Mouse (Mus musculus): ENCODE results near the gene Phox2a. TPM values are rescaled to one million over a fixed set of nuclear protein-coding genes. Genes with fewer than 3 reads are reported as not detected.
A peak's percentile ranks its signal among the peaks of the same experiment; 100 is the strongest.

Phox2a gene
- polyA plus RNA-seq, 1 experiment from 2014 or later: not detected

- Histone ChIP-seq H3K9ac (replicated peaks) (peak overlapping the region; percentile 26; the same call in 1 of the 2 replicates), H3K9me3 (ENCODE audit: low read length) (no peaks in the 10 kb centered on the region), H3K4me1 (ENCODE audit: insufficient read depth) (peaks cover 13% of the 10 kb centered on the region), H3K36me3 (replicated peaks; ENCODE audit: insufficient read depth, low read length) (peaks cover 6% of the 10 kb centered on the region; the same call in 1 of the 2 replicates), H3K27ac (ENCODE audit: low read depth) (no peak overlapping the region), H3K4me2 (ENCODE audit: low read depth, low read length) (peak overlapping the region; percentile 72), H3K4me3 (ENCODE audit: low read depth, low read length) (peak overlapping the region; percentile 40), H3K27me3 (ENCODE audit: insufficient read depth, low read length) (peaks cover 66% of the 10 kb centered on the region)
- DNase-seq (peak; percentile 29), ATAC-seq (peak; percentile 49)
- WGBS (ENCODE audit: insufficient replicate concordance): 2% methylated on average over 68 of the region's 71 CpGs
- TF ChIP-seq CTCF (IDR thresholded peaks at IDR 0.05; ENCODE audit: low read depth) (no peak), EP300 (IDR thresholded peaks at IDR 0.05; ENCODE audit: low read depth) (no peak)
These were observed 3.7 kb downstream of the Phox2a start for GRCm38 (mm10) chr7:101821571-101822501.

GRCm38 (mm10) chr7:101822836-101823757 is 5.0 kb downstream of the Phox2a start:
- Histone ChIP-seq H3K4me3 (ENCODE audit: low read depth, low read length) (no peak overlapping the region), H3K9me3 (ENCODE audit: low read length) (no peaks in the 10 kb centered on the region), H3K27me3 (ENCODE audit: insufficient read depth, low read length) (peaks cover 53% of the 10 kb centered on the region), H3K9ac (replicated peaks) (no peak overlapping the region), H3K36me3 (replicated peaks; ENCODE audit: insufficient read depth, low read length) (peaks cover 10% of the 10 kb centered on the region; the same call in 1 of the 2 replicates), H3K4me2 (ENCODE audit: low read depth, low read length) (no peak overlapping the region), H3K4me1 (ENCODE audit: insufficient read depth) (peaks cover 13% of the 10 kb centered on the region), H3K27ac (ENCODE audit: low read depth) (no peak overlapping the region)
- 50% methylated on average over 32 of the region's 32 CpGs for WGBS (ENCODE audit: insufficient replicate concordance)
- ATAC-seq: no peak
- TF ChIP-seq EP300 (IDR thresholded peaks at IDR 0.05; ENCODE audit: low read depth): no peak
- peak; percentile 44 for TF ChIP-seq CTCF (IDR thresholded peaks at IDR 0.05; ENCODE audit: low read depth)
- peak; percentile 25 for DNase-seq

GRCm38 (mm10) chr7:101823758-101824630 is 5.9 kb downstream of the Phox2a start:
- 87% methylated on average over 18 of the region's 18 CpGs for WGBS (ENCODE audit: insufficient replicate concordance)
- ATAC-seq: no peak

GRCm38 (mm10) chr7:101830373-101830772 is 12.3 kb downstream of the Phox2a start:
- 85% methylated on average over 3 of the region's 3 CpGs for WGBS (ENCODE audit: insufficient replicate concordance)
- ATAC-seq (no peak), DNase-seq (no peak)
- Histone ChIP-seq H3K9me3 (ENCODE audit: low read length) (no peaks in the 10 kb centered on the region), H3K4me1 (ENCODE audit: insufficient read depth) (no peaks in the 10 kb centered on the region), H3K4me3 (ENCODE audit: low read depth, low read length) (no peak overlapping the region), H3K27me3 (ENCODE audit: insufficient read depth, low read length) (no peaks in the 10 kb centered on the region), H3K9ac (replicated peaks) (no peak overlapping the region), H3K27ac (ENCODE audit: low read depth) (no peak overlapping the region), H3K4me2 (ENCODE audit: low read depth, low read length) (no peak overlapping the region), H3K36me3 (replicated peaks; ENCODE audit: insufficient read depth, low read length) (peaks cover 39% of the 10 kb centered on the region)
- 0 out of 2 replicates have a peak, but pooled peaks have one; percentile 15 for TF ChIP-seq CTCF (IDR thresholded peaks at IDR 0.05; ENCODE audit: low read depth)
- no peak for TF ChIP-seq EP300 (IDR thresholded peaks at IDR 0.05; ENCODE audit: low read depth)

More at GRCm38 (mm10) chr7:101823758-101824630, 5.9 kb downstream of the Phox2a start:
- H3K9me3 ChIP-seq (ENCODE audit: low read length): no peaks in the 10 kb centered on the region
- peaks cover 13% of the 10 kb centered on the region for H3K4me1 ChIP-seq (ENCODE audit: insufficient read depth)
- H3K27ac ChIP-seq (ENCODE audit: low read depth): no peak overlapping the region
- peaks cover 11% of the 10 kb centered on the region; the same call in 1 of the 2 replicates for H3K36me3 ChIP-seq (replicated peaks; ENCODE audit: insufficient read depth, low read length)
- no peak overlapping the region for H3K4me3 ChIP-seq (ENCODE audit: low read depth, low read length)
- DNase-seq: no peak
- H3K27me3 ChIP-seq (ENCODE audit: insufficient read depth, low read length): peaks cover 44% of the 10 kb centered on the region
- H3K9ac ChIP-seq (replicated peaks): no peak overlapping the region
- H3K4me2 ChIP-seq (ENCODE audit: low read depth, low read length): no peak overlapping the region
- no peak for TF ChIP-seq CTCF (IDR thresholded peaks at IDR 0.05; ENCODE audit: low read depth)
- no peak for TF ChIP-seq EP300 (IDR thresholded peaks at IDR 0.05; ENCODE audit: low read depth)

- no peak overlapping the region for H3K9ac ChIP-seq (replicated peaks)
- peaks cover 3% of the 10 kb centered on the region; the same call in 1 of the 2 replicates for H3K4me1 ChIP-seq (ENCODE audit: insufficient read depth)
- no peak for DNase-seq
- TF ChIP-seq CTCF (IDR thresholded peaks at IDR 0.05; ENCODE audit: low read depth): no peak
- TF ChIP-seq EP300 (IDR thresholded peaks at IDR 0.05; ENCODE audit: low read depth): no peak
- no peak overlapping the region for H3K4me2 ChIP-seq (ENCODE audit: low read depth, low read length)
- no peak for ATAC-seq
- peaks cover 37% of the 10 kb centered on the region for H3K36me3 ChIP-seq (replicated peaks; ENCODE audit: insufficient read depth, low read length)
- H3K9me3 ChIP-seq (ENCODE audit: low read length): no peaks in the 10 kb centered on the region
- peaks cover 2% of the 10 kb centered on the region for H3K27me3 ChIP-seq (ENCODE audit: insufficient read depth, low read length)
- no peak overlapping the region for H3K4me3 ChIP-seq (ENCODE audit: low read depth, low read length)
- no peak overlapping the region for H3K27ac ChIP-seq (ENCODE audit: low read depth)
- WGBS (ENCODE audit: insufficient replicate concordance): 86% methylated on average over 8 of the region's 8 CpGs
These were observed 13.3 kb downstream of the Phox2a start for GRCm38 (mm10) chr7:101831437-101831836.

Measured in liver, postnatal 0 days (tissue).